Mouse (Mus musculus): Measurements from ENCODE around the gene Rhbdd3. TPM values are rescaled to one million over a fixed set of nuclear protein-coding genes. Genes with fewer than 3 reads are reported as not detected.
A peak's percentile ranks its signal among the peaks of the same experiment; 100 is the strongest.

The Rhbdd3 gene
- polyA plus RNA-seq, 1 experiment from 2014 or later, result 27.6 TPM

DNA sequence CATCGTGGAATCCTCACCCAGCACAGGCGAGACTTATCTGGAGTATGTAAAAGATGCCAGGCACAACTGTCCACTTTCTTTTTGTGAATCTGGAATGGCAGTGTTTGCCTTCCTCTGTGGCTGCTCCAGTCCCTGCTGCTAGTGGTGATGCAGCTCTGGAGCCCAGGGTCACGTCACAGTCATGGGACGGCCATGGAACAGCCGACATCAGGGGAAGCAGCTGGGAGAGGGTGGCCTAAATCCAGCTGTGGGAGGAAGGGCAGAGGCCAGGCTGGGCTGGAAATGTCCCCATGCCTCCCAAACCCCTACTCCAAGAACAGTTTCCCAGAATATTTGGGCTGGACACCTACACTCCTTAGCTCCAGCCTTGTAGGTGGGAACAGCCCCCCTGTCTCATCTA lies 42.5 kb downstream of the Rhbdd3 start:
- Histone ChIP-seq H3K4me1 (peaks cover 9% of the 10 kb centered on the region), H3K27ac (no peak overlapping the region), H3K9me3 (no peaks in the 10 kb centered on the region), H3K4me2 (no peak overlapping the region), H3K36me3 (replicated peaks) (no peaks in the 10 kb centered on the region), H3K27me3 (no peaks in the 10 kb centered on the region), H3K4me3 (replicated peaks) (no peak overlapping the region), H3K9ac (no peak overlapping the region)
- WGBS, result 85% methylated on average over 5 of the region's 5 CpGs
- ATAC-seq (ENCODE audit: low FRiP score), result no peak

DNA sequence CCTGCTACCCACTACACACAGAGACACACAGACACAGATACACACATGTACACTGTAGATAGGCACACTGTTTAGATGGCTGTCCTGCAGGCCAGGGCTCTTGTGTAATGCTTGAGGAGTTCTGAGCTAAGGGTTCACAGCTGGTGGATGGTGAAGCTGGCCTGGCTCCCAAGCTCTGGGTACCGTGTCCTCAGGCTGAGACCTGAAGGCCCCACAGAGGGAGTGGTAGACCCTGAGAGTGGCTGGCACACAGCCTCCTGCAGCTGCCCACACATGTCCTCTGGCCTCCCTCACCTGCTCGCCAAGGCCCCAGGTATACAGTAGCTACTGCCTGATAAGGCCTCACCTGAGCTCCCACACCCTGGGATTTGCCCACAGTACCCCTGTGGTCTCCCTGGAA lies 43.2 kb downstream of the Rhbdd3 start:
- no peaks in the 10 kb centered on the region for H3K27me3 ChIP-seq
- H3K4me3 ChIP-seq (replicated peaks), result no peak overlapping the region
- H3K36me3 ChIP-seq (replicated peaks), result no peaks in the 10 kb centered on the region
- H3K9me3 ChIP-seq, result no peaks in the 10 kb centered on the region
- ATAC-seq (ENCODE audit: low FRiP score), result no peak
- peaks cover 9% of the 10 kb centered on the region for H3K4me1 ChIP-seq
- H3K27ac ChIP-seq, result no peak overlapping the region
- H3K4me2 ChIP-seq, result no peak overlapping the region
- H3K9ac ChIP-seq, result no peak overlapping the region
- WGBS, result 86% methylated on average over 2 of the region's 2 CpGs

- ATAC-seq (ENCODE audit: low FRiP score), result no peak
- Histone ChIP-seq H3K36me3 (replicated peaks) (no peaks in the 10 kb centered on the region), H3K27ac (no peak overlapping the region), H3K4me2 (no peak overlapping the region), H3K9me3 (no peaks in the 10 kb centered on the region), H3K4me1 (peaks cover 28% of the 10 kb centered on the region), H3K4me3 (replicated peaks) (no peak overlapping the region), H3K27me3 (peaks cover 15% of the 10 kb centered on the region; the same call in 1 of the 2 replicates), H3K9ac (no peak overlapping the region)
- 73% methylated on average over 3 of the region's 3 CpGs for WGBS
These were observed 46.9 kb downstream of the Rhbdd3 start for GRCm38 (mm10) chr11:5145600-5145999.

DNA sequence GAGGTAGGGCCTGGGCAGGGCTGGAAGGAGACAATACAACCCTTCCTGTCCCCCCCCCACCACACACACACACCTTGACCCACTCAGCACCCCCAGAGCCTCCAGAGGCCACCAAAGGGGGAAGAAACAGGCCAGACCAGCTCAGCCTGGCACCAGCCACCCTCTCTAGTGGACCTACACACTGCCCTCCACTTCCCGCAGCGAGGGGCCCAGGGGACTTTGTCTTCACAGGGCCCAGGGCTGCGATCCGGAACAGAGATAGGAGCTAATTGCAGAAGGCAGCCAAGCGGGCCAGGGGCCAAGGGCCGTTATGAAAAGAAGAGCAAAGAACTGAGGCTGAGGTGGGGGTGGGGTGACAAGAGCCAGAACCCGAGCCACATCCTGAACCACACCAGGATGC lies 50.5 kb downstream of the Rhbdd3 start:
- ATAC-seq (ENCODE audit: low FRiP score), result no peak
- H3K4me2 ChIP-seq, result no peak overlapping the region; the same call in 1 of the 2 replicates
- H3K36me3 ChIP-seq (replicated peaks), result no peaks in the 10 kb centered on the region
- H3K27ac ChIP-seq, result no peak overlapping the region
- peaks cover 42% of the 10 kb centered on the region for H3K4me1 ChIP-seq
- H3K9ac ChIP-seq, result peak overlapping the region; percentile 25; the same call in 1 of the 2 replicates
- no peaks in the 10 kb centered on the region for H3K9me3 ChIP-seq
- H3K27me3 ChIP-seq, result peaks cover 32% of the 10 kb centered on the region
- 14% methylated on average over 7 of the region's 7 CpGs for WGBS
- no peak overlapping the region for H3K4me3 ChIP-seq (replicated peaks)

DNA sequence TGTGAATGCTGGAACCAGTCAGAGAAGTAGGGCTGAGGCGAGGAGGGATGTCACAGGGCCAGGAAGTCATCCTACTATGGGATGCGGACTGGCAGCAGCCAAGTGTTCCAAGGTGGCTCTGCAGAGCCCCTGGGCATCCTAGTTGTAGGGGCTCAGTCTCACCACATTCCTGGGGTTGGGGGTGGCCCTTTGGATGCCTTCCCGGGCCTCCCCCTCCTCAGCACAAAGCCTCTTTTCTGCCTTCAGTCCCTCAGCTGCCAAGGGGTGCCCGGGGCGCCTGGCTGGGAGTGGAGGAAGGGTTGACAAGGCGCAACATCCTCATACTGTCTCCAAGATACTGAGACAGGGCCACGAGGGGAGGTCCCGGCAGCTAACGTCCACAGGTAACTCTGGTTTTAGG lies 51.2 kb downstream of the Rhbdd3 start:
- Histone ChIP-seq H3K9me3 (no peaks in the 10 kb centered on the region), H3K4me2 (no peak overlapping the region), H3K9ac (no peak overlapping the region), H3K27ac (no peak overlapping the region), H3K27me3 (peaks cover 38% of the 10 kb centered on the region), H3K4me1 (peaks cover 42% of the 10 kb centered on the region), H3K36me3 (replicated peaks) (no peaks in the 10 kb centered on the region), H3K4me3 (replicated peaks) (no peak overlapping the region)
- ATAC-seq (ENCODE audit: low FRiP score), result no peak
- WGBS, result 62% methylated on average over 9 of the region's 9 CpGs

- peaks cover 39% of the 10 kb centered on the region for H3K27me3 ChIP-seq
- H3K9ac ChIP-seq, result no peak overlapping the region; the same call in 1 of the 2 replicates
- H3K36me3 ChIP-seq (replicated peaks), result no peaks in the 10 kb centered on the region
- WGBS, result 49% methylated on average over 9 of the region's 9 CpGs
- H3K4me2 ChIP-seq, result peak overlapping the region; percentile 87; the same call in 1 of the 2 replicates
- H3K4me3 ChIP-seq (replicated peaks), result no peak overlapping the region
- H3K9me3 ChIP-seq, result no peaks in the 10 kb centered on the region
- H3K4me1 ChIP-seq, result peaks cover 46% of the 10 kb centered on the region
- no peak for ATAC-seq (ENCODE audit: low FRiP score)
- H3K27ac ChIP-seq, result no peak overlapping the region
These were observed 51.9 kb downstream of the Rhbdd3 start for GRCm38 (mm10) chr11:5150416-5151246.

DNA sequence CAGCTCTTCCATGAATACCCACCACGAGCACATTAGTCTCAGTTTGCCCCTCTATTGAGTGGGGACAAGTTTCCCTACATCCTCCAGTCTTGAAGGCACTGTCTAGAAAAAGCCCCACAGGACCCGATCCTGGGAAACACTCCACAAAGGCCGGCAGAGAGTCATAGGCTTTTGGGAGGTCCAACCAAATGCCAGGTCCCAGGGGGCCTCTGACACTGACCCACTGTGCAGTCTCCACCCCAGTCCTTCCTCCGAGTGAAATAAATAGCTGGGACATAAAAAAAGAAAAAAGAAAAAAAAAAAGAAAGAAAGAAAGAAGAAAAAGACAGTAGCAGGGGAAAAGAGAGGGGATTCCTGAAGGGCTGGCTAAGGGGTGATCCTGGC lies 52.5 kb downstream of the Rhbdd3 start:
- H3K9ac ChIP-seq, result peak overlapping the region; percentile 70; the same call in 1 of the 2 replicates
- no peak overlapping the region for H3K27ac ChIP-seq
- no peak for ATAC-seq (ENCODE audit: low FRiP score)
- peaks cover 39% of the 10 kb centered on the region for H3K27me3 ChIP-seq
- H3K36me3 ChIP-seq (replicated peaks), result no peaks in the 10 kb centered on the region
- H3K4me3 ChIP-seq (replicated peaks), result peak overlapping the region; percentile 57
- peaks cover 46% of the 10 kb centered on the region for H3K4me1 ChIP-seq
- WGBS, result 10% methylated on average over 4 of the region's 4 CpGs
- no peaks in the 10 kb centered on the region for H3K9me3 ChIP-seq
- H3K4me2 ChIP-seq, result peak overlapping the region; percentile 87

DNA sequence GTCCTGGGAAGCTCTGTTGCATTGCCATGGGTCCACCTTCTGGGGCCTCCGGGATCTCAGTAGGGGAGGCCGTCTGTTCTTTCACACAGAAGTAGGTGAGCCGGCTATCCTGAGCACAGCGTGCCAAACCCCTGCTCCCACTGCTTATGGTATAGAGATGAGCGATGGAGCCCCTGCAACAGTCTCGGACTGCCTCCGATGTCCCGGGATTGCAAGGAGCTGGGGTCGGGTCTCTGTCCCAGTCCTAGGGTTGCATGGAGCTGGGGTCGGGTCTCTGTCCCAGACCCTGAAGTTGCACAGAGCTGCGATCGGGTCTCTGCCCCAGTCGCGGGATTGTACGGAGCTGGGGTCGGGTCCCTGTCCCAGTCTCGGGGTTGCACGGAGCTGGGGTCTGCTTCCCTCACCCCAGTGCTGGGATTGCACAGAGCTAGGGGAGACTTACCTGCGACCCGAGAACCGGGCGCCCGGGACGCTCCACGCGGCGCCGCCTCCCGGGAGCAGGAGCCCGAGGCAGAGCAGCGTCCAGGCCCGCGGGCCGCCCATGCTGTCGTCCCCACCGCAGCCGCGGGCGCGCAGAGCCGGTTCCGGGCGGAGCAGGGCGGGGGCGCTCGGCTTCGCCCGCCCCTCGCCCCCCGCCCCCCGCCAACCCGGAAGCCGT lies 53.1 kb downstream of the Rhbdd3 start, which contains the start of gene Emid1:
Gene Emid1 (minus strand): TSS at position 578 of the 658 bp plus-strand sequence.
- Histone ChIP-seq H3K27ac (no peak within 1 kb of the TSS), H3K36me3 (replicated peaks) (no peaks in the 10 kb centered on the region), H3K27me3 (peaks cover 39% of the 10 kb centered on the region), H3K9me3 (no peaks in the 10 kb centered on the region), H3K9ac (peak within 1 kb of the TSS; percentile 70), H3K4me2 (peak within 1 kb of the TSS; percentile 87), H3K4me1 (peaks cover 46% of the 10 kb centered on the region), H3K4me3 (replicated peaks) (peak within 1 kb of the TSS; percentile 57)
- ATAC-seq (ENCODE audit: low FRiP score), result peak; percentile 39
- WGBS, result 0% methylated on average over 52 of the region's 53 CpGs

GRCm38 (mm10) chr11:5154961-5155805 lies 56.5 kb downstream of the Rhbdd3 start:
- WGBS, result 52% methylated on average over 10 of the region's 10 CpGs
- ATAC-seq (ENCODE audit: low FRiP score), result no peak
- Histone ChIP-seq H3K4me1 (peaks cover 24% of the 10 kb centered on the region), H3K9me3 (no peaks in the 10 kb centered on the region), H3K27ac (no peak overlapping the region), H3K9ac (no peak overlapping the region), H3K36me3 (replicated peaks) (no peaks in the 10 kb centered on the region), H3K27me3 (peaks cover 29% of the 10 kb centered on the region), H3K4me2 (no peak overlapping the region), H3K4me3 (replicated peaks) (no peak overlapping the region)

Other genes with a start within 250 kb of the Rhbdd3 start
- 72.1 and 75.6 TPM in 2 replicates for gene Nf2, start 249.4 kb upstream of the Rhbdd3 start, polyA plus RNA-seq (2016; fragmentation: Nextera tagmentation; extraction: Ambion mirVana)
- 95.5 and 99.9 TPM in 2 replicates for gene Nipsnap1, start 225.0 kb upstream of the Rhbdd3 start, polyA plus RNA-seq (2016; fragmentation: Nextera tagmentation; extraction: Ambion mirVana)
- gene Thoc5, start 203.6 kb upstream of the Rhbdd3 start, polyA plus RNA-seq (2016; fragmentation: Nextera tagmentation; extraction: Ambion mirVana), result 55.2 and 61.4 TPM in 2 replicates
- gene Nefh, start 150.9 kb upstream of the Rhbdd3 start, polyA plus RNA-seq (2016; fragmentation: Nextera tagmentation; extraction: Ambion mirVana), result 0.36 and 0.47 TPM in 2 replicates
- 67.9 and 76.7 TPM in 2 replicates for gene Ap1b1, start 112.1 kb upstream of the Rhbdd3 start, polyA plus RNA-seq (2016; fragmentation: Nextera tagmentation; extraction: Ambion mirVana)
- gene Rasl10a, start 40.8 kb upstream of the Rhbdd3 start, polyA plus RNA-seq (2016; fragmentation: Nextera tagmentation; extraction: Ambion mirVana), result 0.18 and 0.59 TPM in 2 replicates
- 28.5 and 31.8 TPM in 2 replicates for gene Gas2l1, start 33.6 kb upstream of the Rhbdd3 start, polyA plus RNA-seq (2016; fragmentation: Nextera tagmentation; extraction: Ambion mirVana)
- 915 and 936 TPM in 2 replicates for gene Ewsr1, start 340 bp downstream of the Rhbdd3 start, polyA plus RNA-seq (2016; fragmentation: Nextera tagmentation; extraction: Ambion mirVana)
- gene Emid1, start 53.3 kb downstream of the Rhbdd3 start, polyA plus RNA-seq (2016; fragmentation: Nextera tagmentation; extraction: Ambion mirVana), result 16.0 and 18.2 TPM in 2 replicates
- 11.9 and 12.0 TPM in 2 replicates for gene Kremen1, start 162.6 kb downstream of the Rhbdd3 start, polyA plus RNA-seq (2016; fragmentation: Nextera tagmentation; extraction: Ambion mirVana)

All from forebrain, embryonic 12.5 days (tissue).